Mouse (Mus musculus) right cerebral cortex, postnatal 14 days (tissue): ENCODE results near the gene Aes.

ENCODE experiments used
- DNase-seq: peaks from one replicate; pipeline ENCODE4 v3.0.0; 2022

The Aes gene

GRCm38 (mm10) chr10:81569507-81570237 lies 10.4 kb downstream of the Aes start:
- no peak for DNase-seq

GRCm38 (mm10) chr10:81570238-81570800 lies 11.0 kb downstream of the Aes start:
- no peak for DNase-seq

- DNase-seq = peak; percentile 97
These were observed 11.7 kb downstream of the Aes start for GRCm38 (mm10) chr10:81570831-81571500.

- DNase-seq = peak; percentile 98
These were observed 12.2 kb downstream of the Aes start for GRCm38 (mm10) chr10:81571501-81571876.

GRCm38 (mm10) chr10:81572133-81572671 lies 12.9 kb downstream of the Aes start:
- DNase-seq = no peak

GRCm38 (mm10) chr10:81572975-81573374 lies 13.7 kb downstream of the Aes start:
- DNase-seq = no peak

GRCm38 (mm10) chr10:81574081-81575056 lies 15.1 kb downstream of the Aes start, which contains the start of gene Tle2:
Tle2 (plus strand) TSS chr10:81574561.
- no peak for DNase-seq

GRCm38 (mm10) chr10:81575208-81575631 lies 15.9 kb downstream of the Aes start:
- DNase-seq = no peak

- DNase-seq = no peak
These were observed 16.4 kb downstream of the Aes start for GRCm38 (mm10) chr10:81575695-81576094.

- DNase-seq = no peak
These were observed 20.7 kb downstream of the Aes start for GRCm38 (mm10) chr10:81579967-81580366.

GRCm38 (mm10) chr10:81580441-81581070 lies 21.3 kb downstream of the Aes start:
- no peak for DNase-seq

- DNase-seq = no peak
These were observed 24.1 kb downstream of the Aes start for GRCm38 (mm10) chr10:81583347-81583746.

- no peak for DNase-seq
These were observed 29.5 kb downstream of the Aes start for GRCm38 (mm10) chr10:81588739-81589138.

- no peak for DNase-seq
These were observed 32.6 kb downstream of the Aes start for GRCm38 (mm10) chr10:81591846-81592245.

- DNase-seq = no peak
These were observed 33.3 kb downstream of the Aes start for GRCm38 (mm10) chr10:81592631-81593030.

- DNase-seq = no peak
These were observed 33.9 kb downstream of the Aes start for GRCm38 (mm10) chr10:81593223-81593622.

- no peak for DNase-seq
These were observed 34.6 kb downstream of the Aes start for GRCm38 (mm10) chr10:81593935-81594334.

- no peak for DNase-seq
These were observed 36.3 kb downstream of the Aes start for GRCm38 (mm10) chr10:81595599-81595998.

GRCm38 (mm10) chr10:81596611-81597010 lies 37.3 kb downstream of the Aes start:
- no peak for DNase-seq

GRCm38 (mm10) chr10:81597137-81597950 lies 38.1 kb downstream of the Aes start:
- no peak for DNase-seq

GRCm38 (mm10) chr10:81598342-81598741 lies 39.1 kb downstream of the Aes start:
- DNase-seq = no peak
